Mouse (Mus musculus) cerebellum, adult 11 months (tissue): ENCODE results near the gene Set.

Experiments used
- DNase-seq: peaks from one replicate; pipeline ENCODE4 v3.0.0; 2022

The Set gene

DNA sequence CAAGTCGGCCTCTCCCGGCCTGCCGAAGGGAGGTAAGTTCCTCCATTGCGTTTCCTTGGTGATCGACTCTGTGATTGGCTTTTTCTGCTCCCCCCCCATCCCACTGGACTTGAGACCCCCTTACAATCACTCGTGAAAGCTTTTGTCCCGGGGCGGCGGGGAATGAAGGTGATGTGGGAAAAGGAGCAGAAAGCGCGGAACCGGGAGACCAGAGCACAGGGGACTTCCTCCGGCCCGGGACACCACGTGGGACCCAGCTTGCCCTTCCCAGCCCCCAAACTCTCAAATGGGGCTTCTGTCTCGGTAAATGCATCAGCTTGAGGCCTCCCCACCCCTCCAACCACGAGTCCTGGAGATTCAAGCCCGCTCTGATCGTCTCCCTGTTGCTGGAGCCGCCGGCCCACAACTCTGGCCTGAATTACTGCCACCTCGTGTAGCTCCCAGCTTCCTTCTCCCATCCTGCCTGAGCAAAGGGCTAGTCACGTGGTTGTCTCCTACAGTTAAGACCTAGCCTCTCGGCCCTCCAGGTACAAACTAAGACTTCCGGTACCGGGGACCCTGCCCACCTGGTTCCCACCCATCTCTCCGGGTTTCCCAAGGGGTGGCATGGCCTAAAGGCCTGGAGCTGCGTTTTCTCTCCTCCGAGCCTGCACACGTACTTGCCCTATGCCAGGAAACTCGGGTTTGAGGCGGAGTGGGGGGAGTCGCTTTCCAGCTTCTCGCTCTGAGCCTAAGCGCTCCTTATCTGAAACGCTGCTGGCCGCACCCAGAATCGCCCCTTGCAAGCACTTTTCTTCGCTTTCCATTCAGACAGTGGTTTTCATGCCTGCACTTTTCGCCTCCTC is 5.3 kb downstream of the Set start:
- DNase-seq: peak; percentile 51

DNA sequence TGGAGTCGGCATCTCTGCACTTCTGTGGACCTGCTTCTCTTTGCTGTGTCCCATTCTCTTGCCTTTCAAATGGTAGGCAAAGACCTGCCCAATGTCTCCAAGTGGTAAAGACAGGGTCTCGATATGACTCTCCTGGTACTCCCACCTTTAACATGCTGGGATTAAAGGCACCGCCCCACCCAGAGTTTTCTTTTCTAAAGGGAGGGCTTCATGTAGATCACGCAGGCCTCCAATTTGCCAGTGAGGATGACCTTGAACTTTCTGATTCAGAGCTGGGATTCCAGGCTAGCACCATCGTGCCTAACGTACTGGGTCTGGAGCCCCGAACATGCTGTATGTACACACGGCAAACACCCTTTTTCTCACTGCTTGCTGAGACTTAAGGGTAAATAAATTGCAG is 6.1 kb downstream of the Set start:
- no peak for DNase-seq

DNA sequence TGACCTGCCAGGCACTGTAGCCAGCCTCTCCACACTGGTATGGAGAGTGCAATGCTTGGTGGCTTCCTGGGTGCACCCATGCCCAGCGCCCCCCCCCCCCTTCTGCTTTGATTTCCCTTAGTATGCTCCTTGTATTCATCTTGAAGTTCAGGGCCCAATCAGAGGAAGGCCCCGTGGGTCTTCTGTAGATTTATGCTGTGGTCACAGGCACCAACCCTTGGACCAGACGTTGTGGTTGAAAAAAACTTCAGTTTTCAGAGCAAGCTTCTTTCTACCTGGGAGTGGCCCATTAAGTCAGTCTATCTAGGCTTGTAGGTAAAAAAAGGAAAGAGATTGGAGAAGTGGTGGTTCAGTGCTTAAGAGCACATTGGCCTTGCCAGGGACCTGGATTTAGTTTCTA is 6.6 kb downstream of the Set start:
- no peak for DNase-seq

DNA sequence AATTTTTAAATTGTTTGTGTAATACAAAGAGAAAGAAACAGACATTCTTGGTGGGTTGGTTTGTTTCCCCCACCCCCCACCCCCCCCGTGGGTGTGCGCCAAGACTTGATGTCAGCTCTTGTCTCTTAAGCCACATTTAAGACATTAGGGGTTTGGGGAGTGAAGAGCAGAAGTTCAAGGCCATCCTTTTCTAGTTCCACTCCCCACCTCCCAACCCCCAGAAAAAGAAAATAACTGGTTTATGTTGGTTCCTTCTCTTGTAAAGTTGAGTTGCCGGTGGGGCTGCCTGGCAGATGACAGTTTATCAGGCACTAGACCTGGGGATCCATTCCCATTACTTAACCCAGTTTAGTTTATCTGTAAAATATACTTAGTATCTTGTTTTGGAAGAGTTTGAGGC is 7.1 kb downstream of the Set start:
- DNase-seq: no peak

- peak; percentile 95 for DNase-seq
These were observed 9.1 kb downstream of the Set start for GRCm38 (mm10) chr2:30066046-30066901.

- DNase-seq: peak; percentile 45
These were observed 10.1 kb downstream of the Set start for GRCm38 (mm10) chr2:30067031-30067888.

GRCm38 (mm10) chr2:30067962-30068361 is 10.8 kb downstream of the Set start:
- DNase-seq: no peak

DNA sequence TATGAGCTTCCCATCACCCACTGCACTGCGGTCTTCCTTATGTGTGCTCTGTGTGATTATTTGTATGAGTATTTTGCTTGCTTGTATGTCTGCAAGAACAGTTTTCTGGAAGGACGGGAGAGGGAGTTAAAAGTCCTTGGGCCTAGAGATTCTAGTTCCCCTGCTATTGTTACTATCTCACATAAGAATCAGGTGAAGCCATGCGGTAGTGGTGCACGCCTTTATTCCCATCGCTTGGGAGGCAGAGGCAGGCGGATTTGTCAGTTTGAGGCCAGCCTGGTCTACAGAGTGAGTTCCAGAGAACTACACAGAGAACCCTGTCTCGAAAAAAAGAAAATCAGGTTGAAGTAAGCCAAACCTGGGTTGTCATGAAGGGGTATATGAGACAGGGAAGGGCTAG is 15.7 kb downstream of the Set start:
- no peak for DNase-seq

DNA sequence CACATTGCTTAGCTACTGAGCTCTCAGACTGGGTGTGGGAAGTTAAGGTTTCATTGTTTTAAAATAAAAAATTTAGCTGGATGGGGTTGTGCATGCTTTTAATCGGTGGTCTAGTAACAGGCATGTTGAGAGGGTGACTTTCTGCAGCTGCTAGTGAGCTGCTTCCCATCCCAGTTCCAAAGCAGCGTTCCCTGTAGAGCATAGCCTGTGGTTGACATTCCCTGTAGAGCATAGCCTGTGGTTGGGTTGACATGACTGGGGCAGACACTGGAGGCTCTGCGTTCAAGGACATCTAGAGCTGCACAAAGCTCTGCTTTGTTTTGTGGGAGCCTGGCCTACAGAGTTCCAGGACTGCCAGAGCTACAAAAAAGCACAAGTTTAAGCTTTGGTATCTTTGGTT is 16.1 kb downstream of the Set start:
- DNase-seq: no peak

GRCm38 (mm10) chr2:30075625-30076024 is 18.4 kb downstream of the Set start:
- DNase-seq: no peak

- no peak for DNase-seq
These were observed 19.3 kb downstream of the Set start for GRCm38 (mm10) chr2:30076439-30076838.

GRCm38 (mm10) chr2:30076959-30077358 is 19.8 kb downstream of the Set start:
- DNase-seq: no peak

DNA sequence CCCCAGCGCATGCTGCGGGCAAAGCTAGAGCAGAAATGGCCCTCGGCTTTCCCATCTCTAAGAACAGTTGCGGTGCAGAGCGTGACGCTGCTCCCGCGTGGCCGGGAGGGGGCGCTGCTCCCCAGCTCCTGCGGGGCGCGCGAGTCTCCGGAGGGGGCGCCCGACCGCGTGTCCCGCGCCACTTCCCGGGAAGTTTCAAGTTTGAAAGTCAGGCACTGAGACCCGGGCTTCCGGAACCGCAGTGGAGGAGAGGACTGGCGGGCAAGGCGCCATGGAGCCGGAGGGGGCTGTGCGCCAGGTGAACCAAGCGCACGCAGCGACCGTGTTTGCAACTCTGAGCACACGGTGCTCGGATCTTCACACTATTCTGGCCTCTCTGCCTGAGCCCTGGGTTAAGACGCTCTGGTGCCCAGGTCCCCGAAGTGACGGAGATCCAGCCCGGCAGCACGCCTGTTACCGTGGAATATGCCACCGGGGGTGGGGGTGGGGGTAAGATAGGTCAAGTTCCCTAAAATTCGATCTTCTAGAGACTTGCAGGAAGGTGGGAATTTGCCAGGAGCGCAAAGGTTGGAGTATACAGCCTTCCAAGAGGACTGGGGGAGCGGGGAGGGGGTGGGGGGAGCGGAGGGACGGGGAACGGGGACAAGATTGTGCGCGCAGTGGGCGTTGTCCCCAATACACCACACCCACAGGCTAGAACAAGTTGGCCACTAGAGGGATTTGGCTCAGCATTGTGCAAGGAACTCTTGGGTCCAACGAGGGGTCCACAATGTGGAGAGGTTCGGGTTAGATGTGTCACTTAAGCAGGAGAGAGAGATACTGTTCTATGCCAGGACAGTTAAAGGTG is 20.5 kb downstream of the Set start, which contains the start of gene Pkn3:
Gene Pkn3 (plus strand): TSS at position 183 of the 847 bp plus-strand sequence.
- peak; percentile 71 for DNase-seq

DNA sequence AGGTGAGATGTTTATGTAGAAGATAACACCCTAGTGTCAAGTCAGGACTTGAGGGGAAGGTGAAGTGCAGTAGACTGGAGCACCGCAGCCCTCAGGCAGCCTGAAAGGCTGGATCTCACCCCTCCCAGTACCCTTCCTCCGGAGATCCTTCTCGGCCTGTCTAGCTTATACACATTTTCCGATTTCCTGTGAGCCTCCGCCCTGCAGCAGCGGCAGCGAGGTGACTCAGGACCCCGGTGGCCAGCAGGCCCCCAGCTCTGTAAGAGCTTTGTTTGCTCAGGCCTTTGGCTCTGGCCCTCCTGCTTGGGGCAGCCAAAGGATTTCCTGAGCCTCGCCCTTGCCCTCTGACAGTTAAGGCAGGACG is 21.2 kb downstream of the Set start:
- no peak for DNase-seq

DNA sequence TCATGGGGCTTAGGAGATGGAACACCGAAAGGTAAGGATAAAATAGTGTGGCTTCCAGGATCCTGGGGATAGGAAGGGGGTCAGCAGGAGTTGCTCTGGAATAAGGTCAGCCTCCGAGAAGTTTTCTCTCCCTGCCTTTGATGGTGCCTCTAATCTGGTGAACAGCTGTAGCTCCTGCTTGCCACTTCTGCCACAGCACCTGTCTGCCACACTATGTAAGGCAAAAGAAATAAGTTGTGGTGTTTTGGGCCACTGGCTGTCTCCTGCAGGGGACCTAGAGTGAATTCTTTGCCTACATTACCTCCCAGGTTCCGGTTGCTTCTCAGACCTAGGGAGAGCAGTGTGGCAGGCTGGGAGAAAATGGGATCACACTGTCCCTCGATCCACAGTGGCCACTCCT is 21.6 kb downstream of the Set start:
- no peak for DNase-seq

- no peak for DNase-seq
These were observed 23.1 kb downstream of the Set start for GRCm38 (mm10) chr2:30080181-30080800.

- DNase-seq: no peak
These were observed 26.9 kb downstream of the Set start for GRCm38 (mm10) chr2:30084113-30084512.

DNA sequence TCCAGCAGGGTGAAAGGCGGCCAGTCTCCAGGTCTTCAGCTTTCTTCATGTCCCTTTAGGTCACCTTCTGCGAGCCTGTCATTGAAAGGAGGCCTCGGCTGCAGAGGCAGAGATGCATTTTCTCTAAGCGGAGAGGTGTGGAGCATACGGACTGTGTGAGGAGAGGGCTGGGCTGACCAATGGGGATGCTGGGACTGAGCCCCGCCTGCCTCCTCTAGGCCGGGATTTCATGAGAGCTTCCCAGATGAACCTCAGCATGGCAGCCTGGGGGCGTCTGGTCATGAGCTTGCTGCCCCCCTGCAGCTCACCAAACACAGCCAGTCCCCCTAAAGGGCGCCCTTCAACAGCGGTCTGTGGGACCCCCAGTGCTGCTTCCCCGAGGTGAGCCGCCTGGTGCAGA is 27.5 kb downstream of the Set start:
- DNase-seq: no peak

GRCm38 (mm10) chr2:30087310-30087709 is 30.1 kb downstream of the Set start:
- no peak for DNase-seq

DNA sequence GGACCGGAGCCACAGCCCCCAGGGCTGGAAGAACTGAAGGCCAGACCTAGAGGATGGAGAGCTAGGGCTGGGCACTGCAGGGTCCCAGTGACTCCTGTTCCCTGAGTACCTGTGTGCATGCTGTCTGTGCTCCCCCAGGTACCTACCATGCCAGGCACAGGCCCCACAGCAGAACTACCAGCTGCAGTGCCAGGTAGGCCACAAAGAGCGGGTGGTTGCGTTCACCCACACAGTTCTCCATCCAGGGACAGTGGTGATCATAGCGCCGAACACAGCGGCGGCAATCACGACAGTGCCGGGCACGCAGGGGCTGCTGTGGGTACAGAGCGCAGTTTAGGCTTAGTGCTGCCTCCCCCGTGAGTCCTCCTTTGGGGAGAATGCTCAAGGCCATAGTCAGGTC is 34.3 kb downstream of the Set start:
- no peak for DNase-seq

DNA sequence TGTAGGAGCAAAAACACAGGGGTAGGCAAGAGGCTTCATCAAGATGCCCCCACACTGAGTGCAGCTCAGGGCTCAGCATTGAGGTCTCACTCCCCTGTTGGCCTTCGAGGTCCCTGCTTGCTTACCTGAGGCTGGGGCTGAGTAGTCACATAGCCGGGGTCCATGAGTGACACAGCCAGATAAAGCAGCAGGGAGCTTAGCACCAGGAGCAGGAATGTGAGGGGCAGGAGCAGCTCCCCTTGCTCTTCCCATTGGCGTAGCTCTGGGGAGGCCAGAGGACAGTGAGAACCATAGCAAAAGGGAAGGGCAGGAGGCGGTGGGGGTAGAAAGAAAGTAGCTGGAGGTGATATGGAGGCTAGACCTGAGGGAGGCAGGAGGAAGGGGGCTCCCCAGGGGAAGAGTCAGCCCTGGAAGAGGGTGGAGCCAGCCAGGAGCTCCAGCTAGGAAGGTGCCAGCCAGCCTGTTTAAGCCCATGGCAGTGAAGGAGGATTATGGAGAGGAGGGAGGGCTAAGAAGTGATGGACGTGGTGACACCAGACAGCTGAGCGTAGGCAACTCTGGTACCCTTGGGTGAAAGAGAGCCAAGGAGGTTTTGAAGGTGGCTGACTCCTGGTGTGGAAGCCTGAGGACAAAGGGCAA is 35.2 kb downstream of the Set start:
- no peak for DNase-seq
